Mouse (Mus musculus) spleen, adult 2 months (tissue): Measurements from ENCODE around the gene Rnf7. TPM values are rescaled to one million over a fixed set of nuclear protein-coding genes. Genes with fewer than 3 reads are reported as not detected.
A peak's percentile ranks its signal among the peaks of the same experiment; 100 is the strongest.

Experiments
- DNase-seq, 2 experiments: peaks; one replicate each; pipeline versions ENCODE4 v3.0.0 to v3.0.0-alpha.2; 2012 to 2021; ENCODE audit warnings: low spot score in 2 of 2, low read depth in 1 of 2
- H3K27ac ChIP-seq: fragments of 200-500 bp; 2 replicates; pipeline ENCODE4 v1.5.1; 2012; ENCODE audit warnings: low read length, inconsistent platforms; ENCODE audit not compliant: insufficient read depth
- H3K27me3 ChIP-seq: fragments of 200-500 bp; 2 replicates; pipeline ENCODE4 v1.6.1; 2012; ENCODE audit warnings: mild to moderate bottlenecking, moderate library complexity, low read length, inconsistent platforms; ENCODE audit not compliant: control insufficient read depth, insufficient read depth
- H3K36me3 ChIP-seq: fragments of 200-500 bp; 2 replicates; pipeline ENCODE4 v1.6.1; 2012; ENCODE audit warnings: mild to moderate bottlenecking, low read length, inconsistent platforms; ENCODE audit not compliant: control insufficient read depth, insufficient read depth
- H3K4me1 ChIP-seq: fragments of 200-500 bp; 2 replicates; pipeline ENCODE4 v1.6.1; 2011; ENCODE audit warnings: inconsistent platforms; ENCODE audit not compliant: control insufficient read depth, insufficient read depth, insufficient read length
- H3K4me3 ChIP-seq: fragments of 200-500 bp; 2 replicates; pipeline ENCODE4 v1.5.1; 2011; ENCODE audit warnings: mild to moderate bottlenecking, inconsistent platforms; ENCODE audit not compliant: insufficient read depth, insufficient read length; ENCODE audit errors: extremely low read depth
- CTCF ChIP-seq: fragments of 200-500 bp; IDR thresholded peaks from 2 replicates; pipeline ENCODE4 v1.5.1; 2011; ENCODE audit warnings: mild to moderate bottlenecking, inconsistent platforms; ENCODE audit not compliant: insufficient read depth, insufficient read length, insufficient replicate concordance; ENCODE audit errors: extremely low read depth
- POLR2A ChIP-seq: fragments of 200-500 bp; IDR thresholded peaks from 2 replicates; pipeline ENCODE4 v1.6.1; 2011; ENCODE audit warnings: low read depth, low read length, inconsistent platforms
- WGBS: fragments of 180-500 bp; shearing (Covaris S2); methylation state at CpG from one replicate; pipeline ENCODE4 v1.1.7; 2018; 5-methylcytosine and 5-hydroxymethylcytosine counted together
- polyA plus RNA-seq: library from polyadenylated mRNA; depleted of rRNA; stranded (reverse); fragments of >200 nt; gene quantifications from 2 replicates; pipeline ENCODE4 v1.2.3, GENCODE M21; 2012

The Rnf7 gene
- polyA plus RNA-seq, 1 experiment, result 92.5 TPM

GRCm38 (mm10) chr9:96452956-96453355, 25.5 kb downstream of the Rnf7 start:
- no peak overlapping the region for H3K4me3 ChIP-seq
- H3K4me1 ChIP-seq, result no peaks in the 10 kb centered on the region
- no peaks in the 10 kb centered on the region for H3K27me3 ChIP-seq
- DNase-seq, result no peak
- no peak overlapping the region for H3K27ac ChIP-seq
- no peaks in the 10 kb centered on the region for H3K36me3 ChIP-seq
- WGBS, result 89% methylated on average over 4 of the region's 4 CpGs
- no peak for TF ChIP-seq CTCF
- TF ChIP-seq POLR2A, result no peak

GRCm38 (mm10) chr9:96450900-96451720, 27.4 kb downstream of the Rnf7 start:
- Histone ChIP-seq H3K27me3 (no peaks in the 10 kb centered on the region), H3K36me3 (no peaks in the 10 kb centered on the region), H3K27ac (no peak overlapping the region), H3K4me1 (no peaks in the 10 kb centered on the region), H3K4me3 (no peak overlapping the region)
- no peak for DNase-seq
- WGBS, result 85% methylated on average over 12 of the region's 12 CpGs
- TF ChIP-seq POLR2A, result no peak
- TF ChIP-seq CTCF, result no peak

- DNase-seq, result no peak
- Histone ChIP-seq H3K27me3 (no peaks in the 10 kb centered on the region), H3K4me3 (no peak overlapping the region), H3K36me3 (no peaks in the 10 kb centered on the region), H3K4me1 (no peaks in the 10 kb centered on the region), H3K27ac (no peak overlapping the region)
- TF ChIP-seq POLR2A (no peak), CTCF (no peak)
- 84% methylated on average over 9 of the region's 9 CpGs for WGBS
Measured at GRCm38 (mm10) chr9:96449514-96449913, 29.0 kb downstream of the Rnf7 start.

GRCm38 (mm10) chr9:96445351-96445750, 33.1 kb downstream of the Rnf7 start:
- Histone ChIP-seq H3K4me3 (no peak overlapping the region), H3K36me3 (no peaks in the 10 kb centered on the region), H3K27ac (no peak overlapping the region), H3K4me1 (peaks cover 8% of the 10 kb centered on the region; the same call in 1 of the 2 replicates), H3K27me3 (no peaks in the 10 kb centered on the region)
- 83% methylated on average over 4 of the region's 4 CpGs for whole genome bisulfite sequencing
- TF ChIP-seq CTCF (no peak), POLR2A (no peak)
- DNase-seq, result no peak

- no peak overlapping the region for H3K27ac ChIP-seq
- no peak overlapping the region for H3K4me3 ChIP-seq
- no peak for TF ChIP-seq POLR2A
- TF ChIP-seq CTCF, result no peak
- WGBS, result 47% methylated on average over 10 of the region's 10 CpGs
- H3K4me1 ChIP-seq, result peaks cover 15% of the 10 kb centered on the region; the same call in 1 of the 2 replicates
- H3K36me3 ChIP-seq, result no peaks in the 10 kb centered on the region
- H3K27me3 ChIP-seq, result no peaks in the 10 kb centered on the region
- DNase-seq, result no peak
Measured at GRCm38 (mm10) chr9:96442081-96442480, 36.4 kb downstream of the Rnf7 start.

- H3K27me3 ChIP-seq, result no peaks in the 10 kb centered on the region
- peak overlapping the region; percentile 96 for H3K27ac ChIP-seq
- no peaks in the 10 kb centered on the region for H3K36me3 ChIP-seq
- peaks cover 19% of the 10 kb centered on the region; the same call in 1 of the 2 replicates for H3K4me1 ChIP-seq
- TF ChIP-seq CTCF (no peak), POLR2A (no peak)
- DNase-seq, result peak; percentile 21 to 29
- WGBS, result 1% methylated on average over 8 of the region's 8 CpGs
- peak overlapping the region; percentile 80 for H3K4me3 ChIP-seq
Measured at GRCm38 (mm10) chr9:96438334-96438871, 40.1 kb downstream of the Rnf7 start.

- under 1% methylated on average over 25 of the region's 25 CpGs for WGBS
- Histone ChIP-seq H3K27me3 (no peaks in the 10 kb centered on the region), H3K36me3 (no peaks in the 10 kb centered on the region), H3K4me3 (peak overlapping the region; percentile 80), H3K4me1 (peaks cover 19% of the 10 kb centered on the region; the same call in 1 of the 2 replicates), H3K27ac (peak overlapping the region; percentile 96)
- DNase-seq, result peak; percentile 33 to 62
- TF ChIP-seq CTCF (no peak), POLR2A (peak; percentile 84)
Measured at GRCm38 (mm10) chr9:96437805-96438333, 40.6 kb downstream of the Rnf7 start.
